Mouse (Mus musculus) central nervous system, embryonic 18 days (tissue): ENCODE data around the gene Olfr148. TPM values are rescaled to one million over a fixed set of nuclear protein-coding genes. Genes with fewer than 3 reads are reported as not detected.

ENCODE experiments used
- polyA plus RNA-seq: library from polyadenylated mRNA; depleted of rRNA; stranded (reverse); fragments of >200 nt; gene quantifications from 2 replicates; pipeline ENCODE4 v1.2.3, GENCODE M21; 2012; rRNA removed

Gene Olfr148
- polyA plus RNA-seq: not detected in 2 replicates

DNA sequence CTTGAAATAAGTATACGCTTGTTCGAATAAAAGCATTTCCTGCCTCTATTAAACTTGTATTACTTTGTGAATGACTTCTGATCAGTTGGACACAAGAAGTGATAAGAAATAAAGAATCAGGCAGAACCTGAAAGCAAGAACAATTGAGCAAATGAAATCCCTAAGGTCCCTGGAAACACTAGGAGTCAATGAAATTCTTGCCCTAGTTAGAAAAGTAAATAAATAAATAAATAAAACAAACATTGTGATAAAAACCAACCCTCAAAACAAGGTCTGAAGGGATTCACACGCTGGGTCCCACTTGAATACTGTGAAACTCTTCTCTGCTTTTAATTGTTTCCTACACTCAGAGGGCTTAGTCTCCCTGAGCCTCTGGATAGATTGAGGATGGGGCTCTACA, at the start of gene Olfr148:
Olfr148 (plus strand) TSS at position 301 of the 400 bp plus-strand sequence.

DNA sequence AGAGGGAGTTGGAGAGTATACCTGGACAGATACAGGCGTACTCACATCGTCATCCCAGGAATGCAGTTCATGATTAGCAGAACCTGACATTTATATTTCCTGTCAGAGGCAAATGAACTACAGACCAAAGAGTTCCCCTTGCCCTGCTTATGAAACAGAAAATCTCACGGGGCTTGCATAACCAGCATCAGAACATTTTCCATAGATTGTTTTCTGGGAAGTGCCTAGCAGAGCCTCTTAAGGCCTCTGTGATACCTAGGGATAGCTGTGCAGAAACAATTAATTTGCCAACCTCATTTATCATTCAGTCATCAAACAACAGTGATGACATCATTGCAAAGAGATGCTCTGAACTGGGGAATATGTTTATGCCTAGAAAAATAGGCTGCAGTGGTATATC, 35.0 kb upstream of the Olfr148 start, which contains the start of gene Olfr959:
Olfr959 (minus strand) TSS at position 101 of the 400 bp plus-strand sequence.

DNA sequence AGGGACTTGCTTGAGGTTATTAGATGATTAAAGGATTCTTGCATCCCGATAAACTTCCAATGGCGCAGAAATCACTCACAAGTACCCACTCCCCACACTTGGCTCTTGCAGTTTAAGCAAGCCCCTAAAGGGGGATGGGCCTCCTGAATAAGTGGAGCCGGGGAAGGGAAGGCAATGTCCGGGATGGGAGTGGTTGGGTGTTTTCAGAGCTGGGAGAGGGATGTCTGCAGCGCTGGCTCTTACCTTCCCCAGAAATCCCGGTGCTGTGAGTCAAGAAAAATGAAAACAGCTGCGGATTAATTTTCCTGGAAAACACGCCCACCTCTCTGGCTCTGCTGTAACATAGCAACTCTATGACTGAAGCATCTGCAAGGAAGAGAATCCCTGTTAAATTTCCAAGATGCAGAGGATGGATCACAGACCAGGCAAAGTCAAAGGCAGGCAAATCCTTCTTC, 6.4 kb upstream of the Olfr148 start, which contains the start of gene AW551984:
AW551984 (minus strand) TSS at position 405 of the 455 bp plus-strand sequence.

DNA sequence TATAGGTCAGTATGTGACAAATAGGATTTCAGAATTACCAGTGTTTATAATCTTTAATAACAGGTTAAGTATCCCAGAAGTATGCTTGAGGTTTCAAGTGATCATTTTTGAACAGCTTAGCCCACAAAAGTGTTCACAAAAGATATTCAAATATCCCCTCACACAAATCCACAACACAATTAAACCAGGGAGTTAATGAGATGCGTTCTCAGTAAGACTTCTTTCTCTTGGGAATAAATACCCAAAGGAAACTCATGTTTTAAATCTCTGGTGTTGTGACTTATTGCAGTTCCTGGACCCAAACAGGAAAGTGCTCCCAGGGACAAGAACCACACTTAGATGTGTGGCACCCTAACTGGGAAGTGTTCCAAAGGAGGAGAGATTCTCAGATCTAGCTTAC, 10.6 kb downstream of the Olfr148 start, which contains the start of gene Olfr960:
Olfr960 (plus strand) TSS at position 301 of the 400 bp plus-strand sequence.

DNA sequence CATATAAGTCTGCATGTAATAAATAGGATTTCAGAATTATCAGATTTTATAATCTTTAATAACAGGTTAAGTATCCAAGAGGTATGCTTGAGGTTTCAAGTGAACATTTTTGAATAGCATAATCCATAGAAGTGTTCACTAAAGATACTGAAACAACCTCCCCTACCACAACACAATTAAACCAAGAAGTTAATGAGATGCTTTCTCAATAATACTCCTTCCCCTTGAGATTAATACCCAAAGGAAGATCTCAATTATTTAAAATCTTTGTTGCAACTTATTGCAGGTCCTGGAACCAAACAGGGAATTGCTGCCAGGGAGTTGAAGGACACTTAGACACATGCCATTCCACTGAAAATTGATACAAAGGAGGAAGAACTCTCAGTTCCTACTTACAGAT, 34.3 kb downstream of the Olfr148 start, which contains the start of gene Olfr961:
Olfr961 (plus strand) TSS at position 301 of the 400 bp plus-strand sequence.

Other genes starting within 250 kb of the Olfr148 start
- not detected in 2 replicates for gene Olfr951, start 223.2 kb upstream of the Olfr148 start, polyA plus RNA-seq
- gene Olfr952, start 183.5 kb upstream of the Olfr148 start, polyA plus RNA-seq: not detected in 2 replicates
- not detected in 2 replicates for gene Olfr954, start 154.0 kb upstream of the Olfr148 start, polyA plus RNA-seq
- not detected in 2 replicates for gene Olfr955, start 138.7 kb upstream of the Olfr148 start, polyA plus RNA-seq
- gene Olfr44, start 116.7 kb upstream of the Olfr148 start, polyA plus RNA-seq: not detected in 2 replicates
- gene Olfr957, start 94.8 kb upstream of the Olfr148 start, polyA plus RNA-seq: not detected in 2 replicates
- not detected in 2 replicates for gene Olfr958, start 56.6 kb upstream of the Olfr148 start, polyA plus RNA-seq
- gene Olfr959, start 35.1 kb upstream of the Olfr148 start, polyA plus RNA-seq: 0.05 and 0.07 TPM in 2 replicates
- gene AW551984, start 6.3 kb upstream of the Olfr148 start, polyA plus RNA-seq: 113 and 134 TPM in 2 replicates
- gene Olfr960, start 10.7 kb downstream of the Olfr148 start, polyA plus RNA-seq: not detected in 2 replicates
- not detected in 2 replicates for gene Olfr961, start 34.4 kb downstream of the Olfr148 start, polyA plus RNA-seq
- gene Olfr963, start 56.5 kb downstream of the Olfr148 start, polyA plus RNA-seq: not detected in 2 replicates
- gene Olfr149, start 96.5 kb downstream of the Olfr148 start, polyA plus RNA-seq: not detected in 2 replicates
- gene Olfr965, start 100.7 kb downstream of the Olfr148 start, polyA plus RNA-seq: not detected in 2 replicates
- not detected in 2 replicates for gene Olfr150, start 120.3 kb downstream of the Olfr148 start, polyA plus RNA-seq
- not detected in 2 replicates for gene Olfr967, start 135.6 kb downstream of the Olfr148 start, polyA plus RNA-seq
- gene Olfr968, start 172.6 kb downstream of the Olfr148 start, polyA plus RNA-seq: not detected in 2 replicates
- gene Olfr969, start 180.3 kb downstream of the Olfr148 start, polyA plus RNA-seq: not detected in 2 replicates
- not detected in 2 replicates for gene Olfr970, start 198.2 kb downstream of the Olfr148 start, polyA plus RNA-seq
- not detected in 2 replicates for gene Olfr971, start 226.2 kb downstream of the Olfr148 start, polyA plus RNA-seq